ENCODE assay signal across 8 mouse cellular contexts in the genomic region with DNA sequence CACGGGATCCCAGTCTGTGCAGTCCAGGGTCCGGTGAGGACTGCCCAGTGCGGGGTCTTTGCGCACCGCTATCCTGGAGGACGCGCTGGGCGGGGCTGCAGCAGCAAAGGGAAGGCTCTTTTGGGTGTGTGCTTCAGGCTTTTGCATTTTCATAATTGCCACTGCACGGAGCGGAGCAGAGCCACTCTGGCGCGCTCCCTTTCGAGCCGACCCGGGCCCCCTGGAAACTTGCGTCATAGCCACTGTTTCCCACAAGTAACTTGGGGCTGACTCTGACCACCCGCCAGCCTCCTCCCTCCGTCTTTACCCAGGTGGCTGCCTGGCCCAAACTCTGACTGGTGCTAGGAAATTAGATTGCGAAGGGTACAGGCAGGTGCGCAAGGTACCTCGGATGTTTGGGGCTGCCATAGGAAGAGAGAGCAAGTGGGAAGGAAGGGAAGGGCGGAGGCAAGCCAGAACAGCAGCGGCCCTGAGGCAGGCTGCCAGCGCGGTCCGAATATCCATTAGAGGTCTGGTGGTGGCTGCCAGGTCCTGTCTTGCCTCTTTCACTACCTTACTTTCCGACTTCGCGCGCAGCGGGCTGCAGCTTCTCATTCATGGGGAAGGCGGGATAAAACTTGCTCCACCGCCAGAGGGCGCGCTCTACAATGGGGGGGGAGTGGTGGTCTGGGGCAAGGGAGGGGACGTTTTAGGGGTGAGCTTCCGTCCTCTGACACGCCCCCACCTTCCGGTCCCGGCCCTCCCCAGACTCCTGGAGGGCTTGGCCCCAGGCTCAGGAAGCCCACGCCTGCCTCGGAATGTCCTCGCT. TPM values are rescaled to one million over a fixed set of nuclear protein-coding genes. Genes with fewer than 3 reads are reported as not detected.
DNase-seq lines count a peak whose midpoint lies in the region; ATAC-seq and TF ChIP-seq lines count a peak whose summit lies in the region.

No protein-coding gene starts in this region.

- WGBS in heart, embryonic 15.5 days = 1% methylated on average over 42 of the region's 43 CpGs
- 1% methylated on average over 43 of the region's 43 CpGs for WGBS in liver, embryonic 15.5 days (ENCODE audit: insufficient replicate concordance)
- WGBS in stomach, postnatal 0 days = under 1% methylated on average over 42 of the region's 43 CpGs

- TF ChIP-seq RAD21 in CH12.LX (IDR thresholded peaks at IDR 0.05; ENCODE audit: low read depth, low read length) = no peak

- H3K4me2 ChIP-seq in CH12.LX (ENCODE audit: insufficient read depth, low read depth, poor library complexity, severe bottlenecking) = peak overlapping the region; percentile 77
- peak overlapping the region; percentile 96 for H3K4me2 ChIP-seq in heart, embryonic 15.5 days
- peak overlapping the region; percentile 99 for H3K4me2 ChIP-seq in liver, embryonic 15.5 days
- peak overlapping the region; percentile 94 for H3K4me2 ChIP-seq in stomach, postnatal 0 days (replicated peaks; ENCODE audit: low read depth)

- peaks cover 10% of the 10 kb centered on the region for H3K9me3 ChIP-seq in CH12.LX (replicated peaks; ENCODE audit: low read length)
- peaks cover 2% of the 10 kb centered on the region; the same call in 1 of the 2 replicates for H3K9me3 ChIP-seq in erythroblast, embryonic 14.5 days (ENCODE audit: control insufficient read depth, low read length)
- H3K9me3 ChIP-seq in heart, embryonic 15.5 days (replicated peaks) = no peaks in the 10 kb centered on the region
- H3K9me3 ChIP-seq in liver, embryonic 15.5 days (replicated peaks) = no peaks in the 10 kb centered on the region
- no peaks in the 10 kb centered on the region for H3K9me3 ChIP-seq in stomach, postnatal 0 days (ENCODE audit: control insufficient read depth, low read length)

- TF ChIP-seq EP300 in CH12.LX (IDR thresholded peaks at IDR 0.05; ENCODE audit: low read length) = no peak
- TF ChIP-seq EP300 in stomach, postnatal 0 days (optimal IDR thresholded peaks at IDR 0.05) = no peak

- peaks cover 32% of the 10 kb centered on the region for H3K27me3 ChIP-seq in CH12.LX (replicated peaks)
- peaks cover 12% of the 10 kb centered on the region for H3K27me3 ChIP-seq in erythroblast, embryonic 14.5 days (ENCODE audit: control insufficient read depth)
- H3K27me3 ChIP-seq in heart, embryonic 15.5 days = no peaks in the 10 kb centered on the region
- peaks cover 7% of the 10 kb centered on the region; the same call in 1 of the 2 replicates for H3K27me3 ChIP-seq in liver, embryonic 15.5 days
- no peaks in the 10 kb centered on the region for H3K27me3 ChIP-seq in stomach, postnatal 0 days (ENCODE audit: control insufficient read depth, insufficient read depth, low read length)

- peak overlapping the region; percentile 67 for H3K9ac ChIP-seq in CH12.LX (ENCODE audit: insufficient read depth, low read depth)
- H3K9ac ChIP-seq in heart, embryonic 15.5 days = peak overlapping the region; percentile 75
- peak overlapping the region; percentile 73 for H3K9ac ChIP-seq in liver, embryonic 15.5 days
- H3K9ac ChIP-seq in stomach, postnatal 0 days (ENCODE audit: low read length) = peak overlapping the region; percentile 80

- H3K4me1 ChIP-seq in CH12.LX (ENCODE audit: control insufficient read depth in 1 of 2, insufficient read depth in 2 of 2) = peaks cover 9 to 27% of the 10 kb centered on the region in 2 experiments
- H3K4me1 ChIP-seq in erythroblast, embryonic 14.5 days (ENCODE audit: control insufficient read depth) = peaks cover 59% of the 10 kb centered on the region
- peaks cover 23% of the 10 kb centered on the region for H3K4me1 ChIP-seq in heart, embryonic 15.5 days (replicated peaks)
- H3K4me1 ChIP-seq in liver, embryonic 15.5 days (replicated peaks) = peaks cover 57% of the 10 kb centered on the region
- peaks cover 5% of the 10 kb centered on the region; the same call in 1 of the 2 replicates for H3K4me1 ChIP-seq in stomach, postnatal 0 days (replicated peaks; ENCODE audit: control insufficient read depth, insufficient read depth)

- TF ChIP-seq POLR2A in CH12.LX (IDR thresholded peaks at IDR 0.05; ENCODE audit: low read depth, low read length) = peak; percentile 43; the same call in 1 of the 2 replicates
- TF ChIP-seq POLR2A in brain, embryonic 14.5 days (IDR thresholded peaks at IDR 0.05; ENCODE audit: borderline replicate concordance, extremely low read depth, insufficient read depth, insufficient read length, poor library complexity, severe bottlenecking) = no peak

- peak overlapping the region; percentile 26; the same call in 1 of the 2 replicates for H3K27ac ChIP-seq in CH12.LX (ENCODE audit: insufficient read depth, low read depth)
- H3K27ac ChIP-seq in heart, embryonic 15.5 days = peak overlapping the region; percentile 91
- H3K27ac ChIP-seq in liver, embryonic 15.5 days (replicated peaks) = peak overlapping the region; percentile 87
- peak overlapping the region; percentile 95 for H3K27ac ChIP-seq in stomach, postnatal 0 days (replicated peaks)

- peaks cover 0 to 18% of the 10 kb centered on the region in 2 experiments for H3K36me3 ChIP-seq in CH12.LX (replicated peaks in 1 of 2; ENCODE audit: control insufficient read depth in 1 of 2, insufficient read depth in 1 of 2, low read length in 1 of 2)
- peaks cover 16% of the 10 kb centered on the region for H3K36me3 ChIP-seq in erythroblast, embryonic 14.5 days (ENCODE audit: control insufficient read depth)
- H3K36me3 ChIP-seq in heart, embryonic 15.5 days = no peaks in the 10 kb centered on the region
- H3K36me3 ChIP-seq in liver, embryonic 15.5 days (replicated peaks) = 0 out of 2 replicates have a peak, but pooled peaks cover 6% of the 10 kb centered on the region
- no peaks in the 10 kb centered on the region for H3K36me3 ChIP-seq in stomach, postnatal 0 days (ENCODE audit: control insufficient read depth, insufficient read depth, low read length)

- dilution Hi-C loops in CH12.LX (cut with MboI; ENCODE audit: extremely low pct_ligation_motif_present, extremely low pct_unique_long_range_greater_than_20kb, low sequenced_read_pairs) = no loop called here

- in situ Hi-C loops in CH12.LX (cut with MboI; ENCODE audit: low pct_ligation_motif_present, low pct_unique_long_range_greater_than_20kb, low sequenced_read_pairs) = no loop called here

- DNase-seq in CH12.LX (ENCODE audit: extremely low read depth) = peak; percentile 58
- DNase-seq in brain, embryonic 14.5 days (ENCODE audit: low read depth) = peak; percentile 68
- DNase-seq in kidney, postnatal 10 days = peak; percentile 81
- peak; percentile 76 for DNase-seq in neural tube, embryonic 10.5 days (ENCODE audit: extremely low spot score, low spot score)
- peak; percentile 83 for DNase-seq in stomach, postnatal 0 days (ENCODE audit: low spot score)

- ATAC-seq in heart, embryonic 15.5 days (replicated peaks; ENCODE audit: insufficient number of reproducible peaks, insufficient read depth, low FRiP score, low read depth) = peak; percentile 41
- peak; percentile 27 for ATAC-seq in liver, embryonic 15.5 days (ENCODE audit: insufficient read depth)
- ATAC-seq in stomach, postnatal 0 days (ENCODE audit: low FRiP score, low TSS enrichment) = peak; percentile 46

- H3K79me2 ChIP-seq in CH12.LX (replicated peaks; ENCODE audit: control insufficient read depth, extremely low read depth, insufficient read depth, poor library complexity, severe bottlenecking) = peaks cover 18% of the 10 kb centered on the region

- TF ChIP-seq CTCF in CH12.LX (conservative IDR thresholded peaks at IDR 0.05 in 1 of 2, IDR thresholded peaks at IDR 0.05 in 1 of 2; ENCODE audit: low read depth in 2 of 2, low read length in 2 of 2) = peak in 1 of 2 experiments; percentile 61; a peak in 2 of 4 replicates
- peak; percentile 58; the same call in 1 of the 2 replicates for TF ChIP-seq CTCF in brain, embryonic 14.5 days (IDR thresholded peaks at IDR 0.05; ENCODE audit: borderline replicate concordance, extremely low read depth, insufficient read depth, insufficient read length)
- peak; percentile 85 for TF ChIP-seq CTCF in stomach, postnatal 0 days (IDR thresholded peaks at IDR 0.05; ENCODE audit: low read depth)

- H3K4me3 ChIP-seq in CH12.LX (replicated peaks in 1 of 3; ENCODE audit: low read depth in 2 of 3, low read length in 2 of 3, poor library complexity in 1 of 3) = peak overlapping the region; percentile 71 to 92 (median 79)
- peak overlapping the region; percentile 90 for H3K4me3 ChIP-seq in erythroblast, embryonic 14.5 days (replicated peaks)
- peak overlapping the region; percentile 84 for H3K4me3 ChIP-seq in heart, embryonic 15.5 days
- peak overlapping the region; percentile 79 for H3K4me3 ChIP-seq in liver, embryonic 15.5 days (replicated peaks)
- peak overlapping the region; percentile 75 for H3K4me3 ChIP-seq in stomach, postnatal 0 days (ENCODE audit: low read depth, low read length)

RNA-seq across cellular contexts. Expression of a gene that starts 0.7 kb away (rescaled TPM):
- total RNA-seq in CH12.LX (2012; rRNA removed) (23.5 and 27.5 TPM in 2 replicates), CH12.LX (2014; rRNA removed) (24.0 and 25.0 TPM in 2 replicates)
- polyA plus RNA-seq in CH12.LX (2012; ENCODE audit: insufficient read length, low read depth) = 43.3 and 46.6 TPM in 2 replicates
- polyA plus RNA-seq in brain, embryonic 14.5 days (2012; rRNA removed) = 13.6 and 16.6 TPM in 2 replicates
- 1.0 and 1.3 TPM in 2 replicates for polyA plus RNA-seq in erythroblast, embryonic 14.5 days (2012)
- polyA plus RNA-seq in heart, embryonic 15.5 days (2015; fragmentation: Nextera tagmentation; extraction: Ambion mirVana) = 5.6 and 7.1 TPM in 2 replicates
- polyA plus RNA-seq in liver, embryonic 15.5 days (2015; fragmentation: Nextera tagmentation; extraction: Ambion mirVana) = 5.6 and 6.4 TPM in 2 replicates
- 8.9 and 10.6 TPM in 2 replicates for polyA plus RNA-seq in stomach, postnatal 0 days (2015; fragmentation: Nextera tagmentation; extraction: Ambion mirVana)

RNA-seq across cellular contexts. Expression of a gene that starts 18.7 kb away (rescaled TPM):
- total RNA-seq in CH12.LX (2012; rRNA removed) (44.6 and 60.3 TPM in 2 replicates), CH12.LX (2014; rRNA removed) (62.7 and 88.8 TPM in 2 replicates)
- 71.3 and 77.9 TPM in 2 replicates for polyA plus RNA-seq in CH12.LX (2012; ENCODE audit: insufficient read length, low read depth)
- 25.0 and 26.2 TPM in 2 replicates for polyA plus RNA-seq in brain, embryonic 14.5 days (2012; rRNA removed)
- polyA plus RNA-seq in erythroblast, embryonic 14.5 days (2012) = not detected in 2 replicates
- polyA plus RNA-seq in heart, embryonic 15.5 days (2015; fragmentation: Nextera tagmentation; extraction: Ambion mirVana) = 227 and 253 TPM in 2 replicates
- polyA plus RNA-seq in liver, embryonic 15.5 days (2015; fragmentation: Nextera tagmentation; extraction: Ambion mirVana) = 3.2 and 5.3 TPM in 2 replicates
- polyA plus RNA-seq in stomach, postnatal 0 days (2015; fragmentation: Nextera tagmentation; extraction: Ambion mirVana) = 2.8 and 3.1 TPM in 2 replicates

RNA-seq across cellular contexts. Expression of a gene that starts 34.2 kb away (rescaled TPM):
- total RNA-seq in CH12.LX (2012; rRNA removed) (2.1 and 2.5 TPM in 2 replicates), CH12.LX (2014; rRNA removed) (0.39 and 0.59 TPM in 2 replicates)
- polyA plus RNA-seq in CH12.LX (2012; ENCODE audit: insufficient read length, low read depth) = 3.2 and 3.3 TPM in 2 replicates
- polyA plus RNA-seq in brain, embryonic 14.5 days (2012; rRNA removed) = 41.8 and 45.4 TPM in 2 replicates
- polyA plus RNA-seq in erythroblast, embryonic 14.5 days (2012) = 0.01 TPM in 1 of 2 replicates, not detected in the other
- polyA plus RNA-seq in heart, embryonic 15.5 days (2015; fragmentation: Nextera tagmentation; extraction: Ambion mirVana) = 17.7 and 17.9 TPM in 2 replicates
- 2.0 and 2.3 TPM in 2 replicates for polyA plus RNA-seq in liver, embryonic 15.5 days (2015; fragmentation: Nextera tagmentation; extraction: Ambion mirVana)
- 11.6 and 11.7 TPM in 2 replicates for polyA plus RNA-seq in stomach, postnatal 0 days (2015; fragmentation: Nextera tagmentation; extraction: Ambion mirVana)

Comparison
In these comparisons a context has a peak if more than half of its experiments do, and no peak if none do; other contexts are left out.
1. Peak in every context shown above with its lines: DNase-seq, ATAC-seq, H3K4me3 ChIP-seq and H3K27ac ChIP-seq.
2. H3K27ac ChIP-seq: peak in every context shown above with its lines; median percentile 95 in stomach, postnatal 0 days; 91 in heart, embryonic 15.5 days; 87 in liver, embryonic 15.5 days; 26 in CH12.LX.